Mouse (Mus musculus): Measurements from ENCODE around the gene Qrich1.

Qrich1 gene

GRCm38 (mm10) chr9:108493246-108493645 is 23.4 kb upstream of the Qrich1 start:
- no peak for DNase-seq

GRCm38 (mm10) chr9:108494146-108494825 is 22.3 kb upstream of the Qrich1 start:
- no peak for DNase-seq

GRCm38 (mm10) chr9:108494905-108495304 is 21.7 kb upstream of the Qrich1 start:
- no peak for DNase-seq

- no peak for DNase-seq
Observed at GRCm38 (mm10) chr9:108499231-108499630, 17.4 kb upstream of the Qrich1 start.

GRCm38 (mm10) chr9:108499943-108500342 is 16.7 kb upstream of the Qrich1 start:
- DNase-seq: no peak

GRCm38 (mm10) chr9:108506901-108507300 is 9.7 kb upstream of the Qrich1 start:
- no peak for DNase-seq

GRCm38 (mm10) chr9:108507619-108508434 is 8.8 kb upstream of the Qrich1 start, which contains the start of gene Qars:
Gene Qars, plus strand, starts transcription at chr9:108507706.
- peak; percentile 96 for DNase-seq

GRCm38 (mm10) chr9:108508776-108509175 is 7.8 kb upstream of the Qrich1 start:
- no peak for DNase-seq

GRCm38 (mm10) chr9:108517253-108517930 is 786 bp downstream of the Qrich1 start:
- peak; percentile 82 for DNase-seq

- peak; percentile 38 for DNase-seq
Observed at GRCm38 (mm10) chr9:108517931-108518332, 1.3 kb downstream of the Qrich1 start.

- no peak for DNase-seq
Observed at GRCm38 (mm10) chr9:108521604-108522003, 5.0 kb downstream of the Qrich1 start.

- DNase-seq: no peak
Observed at GRCm38 (mm10) chr9:108523341-108523740, 6.7 kb downstream of the Qrich1 start.

- no peak for DNase-seq
Observed at GRCm38 (mm10) chr9:108525400-108525799, 8.8 kb downstream of the Qrich1 start.

- no peak for DNase-seq
Observed at GRCm38 (mm10) chr9:108530954-108531353, 14.3 kb downstream of the Qrich1 start.

GRCm38 (mm10) chr9:108531496-108531895 is 14.9 kb downstream of the Qrich1 start:
- DNase-seq: no peak

- no peak for DNase-seq
Observed at GRCm38 (mm10) chr9:108540846-108541245, 24.2 kb downstream of the Qrich1 start.

GRCm38 (mm10) chr9:108545986-108546385 is 29.4 kb downstream of the Qrich1 start:
- DNase-seq: no peak

GRCm38 (mm10) chr9:108546875-108547274 is 30.3 kb downstream of the Qrich1 start:
- DNase-seq: no peak

- no peak for DNase-seq
Observed at GRCm38 (mm10) chr9:108559169-108559568, 42.6 kb downstream of the Qrich1 start.

- peak; percentile 96 for DNase-seq
Observed at GRCm38 (mm10) chr9:108560227-108560841, 43.7 kb downstream of the Qrich1 start, which contains the start of gene Impdh2. Gene Impdh2, plus strand, starts transcription at chr9:108560286.

- no peak for DNase-seq
Observed at GRCm38 (mm10) chr9:108563671-108564070, 47.1 kb downstream of the Qrich1 start.

- no peak for DNase-seq
Observed at GRCm38 (mm10) chr9:108564131-108564530, 47.5 kb downstream of the Qrich1 start.
